Mouse (Mus musculus) liver, adult 2 months (tissue): ENCODE measurements around the gene Rab5c.

Experiments used
- CTCF ChIP-seq: fragments of 200-500 bp; IDR thresholded peaks from 2 replicates; pipeline ENCODE4 v1.5.1; 2011; ENCODE audit warnings: low read depth, low read length, control low read depth
- POLR2A ChIP-seq: fragments of 200-500 bp; IDR thresholded peaks from 2 replicates; pipeline ENCODE4 v1.6.1; 2011; ENCODE audit warnings: low read length, control low read depth; ENCODE audit not compliant: insufficient read depth; ENCODE audit errors: extremely low read depth

DNA sequence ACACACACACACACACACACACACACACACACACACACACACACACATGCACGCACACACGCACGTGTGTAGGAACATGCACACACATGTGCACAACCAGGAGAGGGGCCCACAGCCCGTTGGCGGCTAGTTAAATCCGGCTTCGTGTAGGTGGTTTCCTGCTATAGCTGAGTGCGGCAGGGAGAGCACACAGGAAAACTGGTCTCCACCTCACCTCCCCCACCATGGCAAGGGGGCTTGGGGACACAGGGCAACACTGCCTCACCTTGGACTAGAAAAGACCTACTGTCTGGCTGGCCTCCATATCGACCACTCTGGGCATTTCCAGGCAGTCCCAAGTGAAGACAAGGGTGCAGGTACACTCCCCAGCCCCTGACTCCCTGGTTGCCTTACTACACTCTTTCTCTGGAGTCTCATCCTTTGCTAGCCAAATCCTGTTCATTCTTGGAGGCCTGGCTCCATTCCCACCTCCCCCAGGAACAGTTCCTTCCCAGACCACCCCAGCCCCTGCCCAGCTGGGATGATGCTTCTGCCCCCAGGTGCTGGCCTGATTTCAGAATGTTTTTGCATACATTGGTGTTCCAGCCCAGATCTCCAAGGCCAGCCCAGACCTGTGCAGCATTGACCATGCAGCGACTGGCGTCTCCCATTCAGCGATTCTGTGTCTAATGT is 16.1 kb upstream of the Rab5c start:
- no peak for TF ChIP-seq POLR2A
- TF ChIP-seq CTCF = no peak
